Mouse (Mus musculus): Measurements from ENCODE around the gene Glis3. TPM values are rescaled to one million over a fixed set of nuclear protein-coding genes. Genes with fewer than 3 reads are reported as not detected.

Glis3 gene
- polyA plus RNA-seq, 1 experiment = 1.4 TPM

GRCm38 (mm10) chr19:28569856-28570255, 110.0 kb downstream of the Glis3 start:
- TF ChIP-seq CTCF (IDR thresholded peaks at IDR 0.05; ENCODE audit: control insufficient read depth, insufficient read depth, insufficient replicate concordance, low read depth, low read length) (no peak), POLR2A (IDR thresholded peaks at IDR 0.05; ENCODE audit: control insufficient read depth, low read depth, low read length) (no peak)
- Histone ChIP-seq H3K4me3 (ENCODE audit: control insufficient read depth, low read depth, low read length) (no peak overlapping the region), H3K36me3 (ENCODE audit: control insufficient read depth, insufficient read depth, low read length) (no peaks in the 10 kb centered on the region), H3K27ac (ENCODE audit: control insufficient read depth, insufficient read depth, low read depth, low read length) (no peak overlapping the region), H3K4me1 (ENCODE audit: control insufficient read depth, insufficient read depth, low read length) (no peaks in the 10 kb centered on the region), H3K27me3 (ENCODE audit: control insufficient read depth, insufficient read depth, low read length) (no peaks in the 10 kb centered on the region)

GRCm38 (mm10) chr19:28567100-28567499, 112.8 kb downstream of the Glis3 start:
- H3K27ac ChIP-seq (ENCODE audit: control insufficient read depth, insufficient read depth, low read depth, low read length) = no peak overlapping the region
- TF ChIP-seq POLR2A (IDR thresholded peaks at IDR 0.05; ENCODE audit: control insufficient read depth, low read depth, low read length) (no peak), CTCF (IDR thresholded peaks at IDR 0.05; ENCODE audit: control insufficient read depth, insufficient read depth, insufficient replicate concordance, low read depth, low read length) (no peak)

GRCm38 (mm10) chr19:28566554-28566953, 113.3 kb downstream of the Glis3 start:
- H3K36me3 ChIP-seq (ENCODE audit: control insufficient read depth, insufficient read depth, low read length) = no peaks in the 10 kb centered on the region
- H3K27ac ChIP-seq (ENCODE audit: control insufficient read depth, insufficient read depth, low read depth, low read length) = no peak overlapping the region
- H3K27me3 ChIP-seq (ENCODE audit: control insufficient read depth, insufficient read depth, low read length) = no peaks in the 10 kb centered on the region
- no peak overlapping the region for H3K4me3 ChIP-seq (ENCODE audit: control insufficient read depth, low read depth, low read length)
- H3K4me1 ChIP-seq (ENCODE audit: control insufficient read depth, insufficient read depth, low read length) = no peaks in the 10 kb centered on the region
- no peak for TF ChIP-seq POLR2A (IDR thresholded peaks at IDR 0.05; ENCODE audit: control insufficient read depth, low read depth, low read length)
- no peak for TF ChIP-seq CTCF (IDR thresholded peaks at IDR 0.05; ENCODE audit: control insufficient read depth, insufficient read depth, insufficient replicate concordance, low read depth, low read length)

More at GRCm38 (mm10) chr19:28567100-28567499, 112.8 kb downstream of the Glis3 start:
- Histone ChIP-seq H3K4me1 (ENCODE audit: control insufficient read depth, insufficient read depth, low read length) (no peaks in the 10 kb centered on the region), H3K27me3 (ENCODE audit: control insufficient read depth, insufficient read depth, low read length) (no peaks in the 10 kb centered on the region), H3K36me3 (ENCODE audit: control insufficient read depth, insufficient read depth, low read length) (no peaks in the 10 kb centered on the region), H3K4me3 (ENCODE audit: control insufficient read depth, low read depth, low read length) (no peak overlapping the region)

- no peak overlapping the region for H3K27ac ChIP-seq (ENCODE audit: control insufficient read depth, insufficient read depth, low read depth, low read length)
- H3K4me3 ChIP-seq (ENCODE audit: control insufficient read depth, low read depth, low read length) = no peak overlapping the region
- TF ChIP-seq POLR2A (IDR thresholded peaks at IDR 0.05; ENCODE audit: control insufficient read depth, low read depth, low read length) (no peak), CTCF (IDR thresholded peaks at IDR 0.05; ENCODE audit: control insufficient read depth, insufficient read depth, insufficient replicate concordance, low read depth, low read length) (no peak)
- no peaks in the 10 kb centered on the region for H3K36me3 ChIP-seq (ENCODE audit: control insufficient read depth, insufficient read depth, low read length)
- H3K4me1 ChIP-seq (ENCODE audit: control insufficient read depth, insufficient read depth, low read length) = no peaks in the 10 kb centered on the region
- H3K27me3 ChIP-seq (ENCODE audit: control insufficient read depth, insufficient read depth, low read length) = no peaks in the 10 kb centered on the region
These were observed 118.2 kb downstream of the Glis3 start for GRCm38 (mm10) chr19:28561697-28562002.

DNA sequence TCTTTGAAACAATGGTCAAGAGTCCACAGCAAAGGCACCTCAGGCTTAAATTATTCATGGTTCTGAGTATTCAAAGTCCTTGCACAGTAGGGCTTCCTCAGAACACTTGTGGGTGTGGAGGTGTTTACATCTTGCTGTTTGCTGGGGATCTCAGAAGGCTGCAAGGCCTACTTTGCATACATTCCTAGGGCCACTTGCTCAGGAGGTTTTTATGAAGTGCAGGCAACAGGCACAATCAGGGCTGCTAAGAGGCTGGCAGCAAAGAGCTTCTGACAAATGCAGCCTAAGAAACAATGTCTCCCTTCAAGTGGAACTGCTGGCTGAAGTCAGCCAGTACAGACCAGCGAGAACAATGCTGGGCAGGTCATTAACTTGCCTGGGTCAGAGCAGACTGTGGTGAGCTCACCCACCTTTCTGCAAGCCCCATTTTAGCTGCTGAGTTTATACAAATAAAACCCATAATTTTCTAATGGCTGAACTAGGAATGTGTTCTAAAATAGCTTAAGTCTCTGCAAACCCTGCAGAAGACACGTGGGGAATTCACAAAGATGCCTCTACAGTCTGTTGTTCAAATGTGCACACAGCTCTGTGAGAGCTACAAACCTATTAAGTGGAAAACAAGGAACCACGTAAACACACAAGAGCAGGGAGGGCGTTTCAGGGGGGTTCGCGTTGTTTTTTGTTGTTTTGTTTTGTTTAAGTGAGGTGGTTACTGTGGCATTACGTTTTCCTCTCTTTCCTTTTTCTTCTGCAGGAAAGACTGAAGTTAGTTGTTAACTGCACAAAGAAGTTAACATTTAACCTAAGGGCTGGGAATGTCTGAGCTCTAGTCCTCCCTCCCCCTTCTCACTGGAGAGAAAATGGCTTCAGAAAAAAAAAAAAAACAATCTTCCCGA, 118.8 kb downstream of the Glis3 start:
- no peaks in the 10 kb centered on the region for H3K27me3 ChIP-seq (ENCODE audit: control insufficient read depth, insufficient read depth, low read length)
- no peaks in the 10 kb centered on the region for H3K36me3 ChIP-seq (ENCODE audit: control insufficient read depth, insufficient read depth, low read length)
- H3K27ac ChIP-seq (ENCODE audit: control insufficient read depth, insufficient read depth, low read depth, low read length) = no peak overlapping the region
- H3K4me1 ChIP-seq (ENCODE audit: control insufficient read depth, insufficient read depth, low read length) = no peaks in the 10 kb centered on the region
- TF ChIP-seq CTCF (IDR thresholded peaks at IDR 0.05; ENCODE audit: control insufficient read depth, insufficient read depth, insufficient replicate concordance, low read depth, low read length) (no peak), POLR2A (IDR thresholded peaks at IDR 0.05; ENCODE audit: control insufficient read depth, low read depth, low read length) (no peak)
- H3K4me3 ChIP-seq (ENCODE audit: control insufficient read depth, low read depth, low read length) = no peak overlapping the region

DNA sequence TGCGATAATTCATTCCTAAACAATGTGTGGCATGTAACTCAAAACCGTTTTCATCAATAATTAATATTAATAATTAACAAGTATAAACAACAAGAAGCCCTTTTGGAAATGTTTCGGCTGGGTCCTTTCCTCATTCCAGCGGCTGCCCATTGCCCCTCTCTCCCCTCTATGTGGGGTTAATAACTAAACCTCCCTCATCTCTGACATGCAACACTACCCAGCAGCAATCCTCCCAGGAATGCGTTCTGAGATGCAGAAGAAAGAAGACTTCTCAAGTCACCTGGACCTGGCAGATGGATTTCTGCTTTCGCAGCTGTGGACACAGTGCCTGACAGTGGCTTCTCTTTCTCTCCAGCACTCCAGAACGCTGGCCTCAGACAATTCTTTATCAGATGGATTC, 120.0 kb downstream of the Glis3 start:
- TF ChIP-seq POLR2A (IDR thresholded peaks at IDR 0.05; ENCODE audit: control insufficient read depth, low read depth, low read length) = no peak
- TF ChIP-seq CTCF (IDR thresholded peaks at IDR 0.05; ENCODE audit: control insufficient read depth, insufficient read depth, insufficient replicate concordance, low read depth, low read length) = no peak
- H3K36me3 ChIP-seq (ENCODE audit: control insufficient read depth, insufficient read depth, low read length) = no peaks in the 10 kb centered on the region
- H3K27ac ChIP-seq (ENCODE audit: control insufficient read depth, insufficient read depth, low read depth, low read length) = no peak overlapping the region
- H3K4me3 ChIP-seq (ENCODE audit: control insufficient read depth, low read depth, low read length) = no peak overlapping the region
- no peaks in the 10 kb centered on the region for H3K4me1 ChIP-seq (ENCODE audit: control insufficient read depth, insufficient read depth, low read length)
- no peaks in the 10 kb centered on the region for H3K27me3 ChIP-seq (ENCODE audit: control insufficient read depth, insufficient read depth, low read length)

- Histone ChIP-seq H3K27me3 (ENCODE audit: control insufficient read depth, insufficient read depth, low read length) (no peaks in the 10 kb centered on the region), H3K4me1 (ENCODE audit: control insufficient read depth, insufficient read depth, low read length) (no peaks in the 10 kb centered on the region), H3K4me3 (ENCODE audit: control insufficient read depth, low read depth, low read length) (no peak overlapping the region), H3K27ac (ENCODE audit: control insufficient read depth, insufficient read depth, low read depth, low read length) (no peak overlapping the region), H3K36me3 (ENCODE audit: control insufficient read depth, insufficient read depth, low read length) (no peaks in the 10 kb centered on the region)
- TF ChIP-seq CTCF (IDR thresholded peaks at IDR 0.05; ENCODE audit: control insufficient read depth, insufficient read depth, insufficient replicate concordance, low read depth, low read length) = no peak
- no peak for TF ChIP-seq POLR2A (IDR thresholded peaks at IDR 0.05; ENCODE audit: control insufficient read depth, low read depth, low read length)
These were observed 120.5 kb downstream of the Glis3 start for GRCm38 (mm10) chr19:28559400-28559799.
